Mouse (Mus musculus) olfactory bulb, adult 2 months (tissue): ENCODE data around the gene Gclc. TPM values are rescaled to one million over a fixed set of nuclear protein-coding genes. Genes with fewer than 3 reads are reported as not detected.

Experiments used
- H3K27ac ChIP-seq: fragments of 200-500 bp; 2 replicates; pipeline ENCODE4 v1.5.1; 2012; ENCODE audit warnings: low read depth, low read length; ENCODE audit not compliant: insufficient read depth
- H3K4me1 ChIP-seq: fragments of 200-500 bp; 2 replicates; pipeline ENCODE4 v1.6.1; 2012; ENCODE audit warnings: low read length; ENCODE audit not compliant: control insufficient read depth, insufficient read depth
- H3K4me3 ChIP-seq: fragments of 200-500 bp; 2 replicates; pipeline ENCODE4 v1.5.1; 2012; ENCODE audit warnings: mild to moderate bottlenecking, low read depth, low read length, moderate library complexity; ENCODE audit not compliant: insufficient read depth
- CTCF ChIP-seq: fragments of 200-500 bp; IDR thresholded peaks from 2 replicates; pipeline ENCODE4 v1.5.1; 2012; ENCODE audit warnings: low read depth, mild to moderate bottlenecking, low read length, moderate library complexity; ENCODE audit not compliant: insufficient read depth
- POLR2A ChIP-seq: fragments of 200-500 bp; IDR thresholded peaks from 2 replicates; pipeline ENCODE4 v1.6.1; 2012; ENCODE audit warnings: mild to moderate bottlenecking, low read depth, low read length, moderate library complexity; ENCODE audit not compliant: insufficient read depth
- WGBS: fragments of 180-500 bp; shearing (Covaris S2); methylation state at CpG from one replicate; pipeline ENCODE4 v1.1.7; 2018; 5-methylcytosine and 5-hydroxymethylcytosine counted together
- polyA plus RNA-seq: library from polyadenylated mRNA; stranded (reverse); fragments of >200 nt; gene quantifications from 2 replicates; pipeline ENCODE4 v1.2.4, GENCODE M21; 2012; ENCODE audit warnings: low replicate concordance; ENCODE audit not compliant: missing spikeins, insufficient read depth, insufficient read length

Gene Gclc
- polyA plus RNA-seq, 1 experiment = not detected

- TF ChIP-seq POLR2A (no peak), CTCF (no peak)
- Histone ChIP-seq H3K4me3 (no peak overlapping the region), H3K4me1 (peaks cover 2% of the 10 kb centered on the region; the same call in 1 of the 2 replicates), H3K27ac (no peak overlapping the region; the same call in 1 of the 2 replicates)
- WGBS = 35% methylated on average over 7 of the region's 7 CpGs
Measured at GRCm38 (mm10) chr9:77825380-77825961, 71.1 kb downstream of the Gclc start.

GRCm38 (mm10) chr9:77826237-77826636 is 71.9 kb downstream of the Gclc start:
- Histone ChIP-seq H3K4me3 (no peak overlapping the region), H3K4me1 (peaks cover 2% of the 10 kb centered on the region; the same call in 1 of the 2 replicates), H3K27ac (no peak overlapping the region)
- TF ChIP-seq CTCF (no peak), POLR2A (no peak)
- WGBS = 58% methylated on average over 4 of the region's 4 CpGs

GRCm38 (mm10) chr9:77828531-77828965 is 74.2 kb downstream of the Gclc start:
- Histone ChIP-seq H3K4me3 (no peak overlapping the region), H3K4me1 (peaks cover 2% of the 10 kb centered on the region; the same call in 1 of the 2 replicates), H3K27ac (no peak overlapping the region)
- 65% methylated on average over 7 of the region's 7 CpGs for WGBS
- TF ChIP-seq CTCF = no peak
- no peak for TF ChIP-seq POLR2A

- no peaks in the 10 kb centered on the region for H3K4me1 ChIP-seq
- TF ChIP-seq CTCF (no peak), POLR2A (no peak)
- WGBS = 76% methylated on average over 9 of the region's 9 CpGs
- no peak overlapping the region for H3K27ac ChIP-seq
- H3K4me3 ChIP-seq = no peak overlapping the region
Measured at GRCm38 (mm10) chr9:77834259-77834993, 80.1 kb downstream of the Gclc start.

GRCm38 (mm10) chr9:77835122-77835521 is 80.8 kb downstream of the Gclc start:
- TF ChIP-seq POLR2A (no peak), CTCF (no peak)
- 90% methylated on average over 6 of the region's 6 CpGs for WGBS
- Histone ChIP-seq H3K4me1 (no peaks in the 10 kb centered on the region), H3K4me3 (no peak overlapping the region), H3K27ac (no peak overlapping the region)

- H3K4me1 ChIP-seq = no peaks in the 10 kb centered on the region
- TF ChIP-seq CTCF (no peak), POLR2A (no peak)
- WGBS = 92% methylated on average over 1 of the region's 1 CpGs
- no peak overlapping the region for H3K27ac ChIP-seq
- H3K4me3 ChIP-seq = no peak overlapping the region
Measured at GRCm38 (mm10) chr9:77835756-77836155, 81.4 kb downstream of the Gclc start.

DNA sequence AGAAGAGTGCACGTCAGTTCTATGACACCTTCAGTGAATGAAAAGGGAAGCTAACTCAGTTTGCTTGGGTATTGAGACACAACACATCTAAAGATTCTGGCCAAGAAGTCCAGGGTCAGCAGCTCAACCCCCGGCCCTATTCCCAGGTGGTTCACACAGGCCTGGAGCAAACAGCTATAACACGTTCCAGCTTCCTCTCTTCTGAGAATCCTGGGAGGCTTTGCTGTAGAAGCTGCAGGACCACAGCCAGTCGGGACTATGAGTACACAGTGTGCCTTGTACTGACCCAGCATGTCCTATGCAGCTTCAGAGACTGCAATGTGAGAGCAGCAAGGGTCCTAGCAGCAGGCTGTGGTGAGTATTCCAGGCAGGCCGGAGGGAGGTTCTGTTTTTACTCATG is 84.3 kb downstream of the Gclc start:
- Histone ChIP-seq H3K27ac (no peak overlapping the region), H3K4me1 (no peaks in the 10 kb centered on the region), H3K4me3 (no peak overlapping the region)
- TF ChIP-seq CTCF (no peak), POLR2A (no peak)
- WGBS = 83% methylated on average over 5 of the region's 5 CpGs

Other genes with a start within 250 kb of the Gclc start
- not detected in 2 replicates for gene Lrrc1, start 209.7 kb upstream of the Gclc start, polyA plus RNA-seq
- gene Klhl31, start 118.0 kb upstream of the Gclc start, polyA plus RNA-seq = not detected in 2 replicates
- 644 TPM in 1 of 2 replicates, not detected in the other for gene Elovl5, start 162.8 kb downstream of the Gclc start, polyA plus RNA-seq